Mouse (Mus musculus) heart, embryonic 14.5 days (tissue): ENCODE measurements around the gene Vmn1r72. TPM values are rescaled to one million over a fixed set of nuclear protein-coding genes. Genes with fewer than 3 reads are reported as not detected.
"Not testable (repeated sequence)": the region's sequence is repeated elsewhere in the genome, so short reads cannot be mapped to it uniquely, and the experiment has no call there.

Source experiments
- ATAC-seq: fragments of 200-750 bp; cut with Nextera tagmentation; 2 replicates; pipeline ENCODE4 v1.8.0; 2017; ENCODE audit warnings: low read depth, moderate TSS enrichment; ENCODE audit not compliant: insufficient number of reproducible peaks, insufficient read depth, low FRiP score
- H3K27ac ChIP-seq, 2 experiments: fragments of 200-500 bp in 1 of 2; fragments of 300-500 bp in 1 of 2; sonication (generic) in 1 of 2; replicated peaks in 1 of 2; 2 replicates each; pipeline ENCODE4 v1.5.1; 2012 to 2014; ENCODE audit warnings: low read depth in 2 of 2, low read length in 2 of 2, control low read depth in 1 of 2, mild to moderate bottlenecking in 1 of 2, mixed read lengths in 1 of 2; ENCODE audit not compliant: control insufficient read depth in 1 of 2, insufficient read depth in 1 of 2
- H3K27me3 ChIP-seq: fragments of 300-500 bp; sonication (generic); 2 replicates; pipeline ENCODE4 v1.6.1; 2014; ENCODE audit warnings: mild to moderate bottlenecking, low read length, control low read depth; ENCODE audit not compliant: control insufficient read depth, insufficient read depth
- H3K36me3 ChIP-seq: fragments of 300-500 bp; sonication (generic); 2 replicates; pipeline ENCODE4 v1.6.1; 2014; ENCODE audit warnings: mild to moderate bottlenecking, control low read depth, low read length, mixed read lengths; ENCODE audit not compliant: control insufficient read depth, insufficient read depth
- H3K4me1 ChIP-seq, 2 experiments: fragments of 200-500 bp in 1 of 2; fragments of 300-500 bp in 1 of 2; sonication (generic) in 1 of 2; 2 replicates each; pipeline ENCODE4 v1.6.1; 2012 to 2014; ENCODE audit warnings: low read length in 2 of 2, control low read depth in 1 of 2, mixed read lengths in 1 of 2; ENCODE audit not compliant: control insufficient read depth in 2 of 2, insufficient read depth in 2 of 2
- H3K4me2 ChIP-seq: fragments of 300-500 bp; sonication (generic); 2 replicates; pipeline ENCODE4 v1.6.1; 2014; ENCODE audit warnings: mild to moderate bottlenecking, low read length
- H3K4me3 ChIP-seq, 2 experiments: fragments of 200-500 bp in 1 of 2; fragments of 300-500 bp in 1 of 2; sonication (generic) in 1 of 2; 2 replicates each; pipeline ENCODE4 v1.5.1; 2012 to 2014; ENCODE audit warnings: low read length in 2 of 2, mild to moderate bottlenecking in 2 of 2, control low read depth in 1 of 2, low read depth in 1 of 2, moderate library complexity in 1 of 2; ENCODE audit not compliant: control insufficient read depth in 1 of 2, insufficient read depth in 1 of 2
- H3K9ac ChIP-seq: fragments of 300-500 bp; sonication (generic); 2 replicates; pipeline ENCODE4 v1.6.1; 2014; ENCODE audit warnings: mild to moderate bottlenecking, low read length
- H3K9me3 ChIP-seq: fragments of 300-500 bp; sonication (generic); 2 replicates; pipeline ENCODE4 v1.6.1; 2016; ENCODE audit warnings: low read length, control low read depth; ENCODE audit not compliant: control insufficient read depth
- WGBS: fragments of 180-500 bp; shearing (Covaris S2); extraction: QIAGEN DNeasy Blood & Tissue Kit; methylation state at CpG from one replicate; pipeline ENCODE4 v1.1.7; 2014; 5-methylcytosine and 5-hydroxymethylcytosine counted together
- polyA plus RNA-seq: library from polyadenylated mRNA; unstranded; fragments of >200 nt; fragmentation: Nextera tagmentation; extraction: Ambion mirVana; gene quantifications from 2 replicates; pipeline ENCODE4 v1.2.1, GENCODE M21; 2014

Vmn1r72 gene
- polyA plus RNA-seq, result not detected in 2 replicates

DNA sequence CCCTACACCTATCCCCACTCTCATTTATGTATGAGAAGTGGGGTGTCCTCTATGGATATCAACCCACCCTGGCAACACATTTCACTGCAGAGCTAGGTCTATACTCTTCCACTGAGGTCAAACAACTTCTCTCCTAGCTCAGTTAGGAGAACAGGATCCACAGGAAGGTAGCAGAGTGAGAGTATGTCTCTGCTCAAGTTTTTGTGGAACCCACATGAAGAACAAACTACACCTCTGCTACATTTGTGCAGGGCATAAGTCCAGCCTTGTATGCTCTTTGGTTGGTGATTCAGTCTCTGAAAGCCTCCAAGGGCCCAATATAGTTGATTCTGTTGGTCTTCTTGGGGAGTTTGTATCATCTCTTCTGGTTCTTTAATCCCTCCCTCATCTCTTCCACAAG lies at the start of gene Vmn1r72:
Gene Vmn1r72 (minus strand): TSS at position 101 of the 400 bp plus-strand sequence.
- not testable (repeated sequence) for H3K27ac ChIP-seq, ATAC-seq, H3K9ac ChIP-seq, H3K4me1 ChIP-seq, H3K4me2 ChIP-seq, H3K36me3 ChIP-seq, H3K27me3 ChIP-seq, H3K4me3 ChIP-seq
- H3K9me3 ChIP-seq, result peaks cover 21% of the 10 kb centered on the region

DNA sequence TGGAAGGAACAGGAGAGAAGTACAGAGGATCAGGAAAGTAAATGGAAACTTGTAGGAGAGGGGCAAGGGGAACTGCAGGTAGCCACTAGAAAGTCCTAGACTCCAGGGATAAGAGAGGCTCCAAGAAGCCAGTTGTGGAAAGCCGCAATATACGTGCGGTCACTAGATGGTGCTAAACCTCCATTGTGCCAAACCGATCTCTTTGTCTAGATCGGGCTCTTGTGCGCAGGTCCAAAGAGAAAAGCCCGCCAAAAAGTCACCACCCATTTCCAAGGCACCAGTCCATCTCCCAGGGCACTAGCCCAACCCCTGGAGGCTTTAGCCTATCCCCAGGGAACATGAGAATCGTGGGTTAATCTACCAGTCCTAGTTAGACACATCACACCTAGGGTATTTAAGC lies 62.9 kb downstream of the Vmn1r72 start:
- H3K9ac ChIP-seq, H3K4me1 ChIP-seq, ATAC-seq, H3K27me3 ChIP-seq, H3K4me2 ChIP-seq, H3K9me3 ChIP-seq, H3K27ac ChIP-seq, H3K4me3 ChIP-seq, H3K36me3 ChIP-seq: not testable (repeated sequence)
- WGBS, result 8% methylated on average over 8 of the region's 8 CpGs

Other genes with a start within 250 kb of the Vmn1r72 start
- gene Zscan4-ps2, start 165.8 kb downstream of the Vmn1r72 start, polyA plus RNA-seq, result not detected in 2 replicates
- gene Zscan4-ps3, start 70.8 kb downstream of the Vmn1r72 start, polyA plus RNA-seq, result not detected in 2 replicates
- not detected in 2 replicates for gene Vmn1r73, start 50.1 kb upstream of the Vmn1r72 start, polyA plus RNA-seq
- not detected in 2 replicates for gene Vmn1r74, start 153.8 kb upstream of the Vmn1r72 start, polyA plus RNA-seq
- gene Vmn1r75, start 194.5 kb upstream of the Vmn1r72 start, polyA plus RNA-seq, result not detected in 2 replicates